Mouse (Mus musculus): Measurements from ENCODE around the gene Aicda.
"Not testable (repeated sequence)": the region's sequence is repeated elsewhere in the genome, so short reads cannot be mapped to it uniquely, and the experiment has no call there.

Aicda gene

DNA sequence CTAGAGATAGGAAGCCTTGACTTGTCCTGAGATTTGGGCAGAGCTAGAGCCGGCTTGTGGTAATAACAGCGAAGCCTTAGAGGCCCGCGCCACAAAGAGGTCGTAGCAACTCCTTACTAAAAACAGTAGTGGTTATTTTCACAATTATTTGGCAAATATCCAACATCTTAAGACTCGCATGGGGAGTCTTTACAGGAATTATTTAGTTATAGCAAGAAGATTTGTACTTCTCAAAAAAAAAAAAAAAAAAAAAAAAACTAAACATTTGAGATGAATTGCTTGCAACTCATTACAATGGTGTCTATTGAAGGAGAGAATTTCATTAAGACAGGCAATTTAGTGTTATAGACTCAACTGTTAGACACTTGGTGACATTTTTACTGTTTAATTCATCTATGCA, 501 bp downstream of the Aicda start:
- DNase-seq (ENCODE audit: low read depth, low spot score): no peak

DNA sequence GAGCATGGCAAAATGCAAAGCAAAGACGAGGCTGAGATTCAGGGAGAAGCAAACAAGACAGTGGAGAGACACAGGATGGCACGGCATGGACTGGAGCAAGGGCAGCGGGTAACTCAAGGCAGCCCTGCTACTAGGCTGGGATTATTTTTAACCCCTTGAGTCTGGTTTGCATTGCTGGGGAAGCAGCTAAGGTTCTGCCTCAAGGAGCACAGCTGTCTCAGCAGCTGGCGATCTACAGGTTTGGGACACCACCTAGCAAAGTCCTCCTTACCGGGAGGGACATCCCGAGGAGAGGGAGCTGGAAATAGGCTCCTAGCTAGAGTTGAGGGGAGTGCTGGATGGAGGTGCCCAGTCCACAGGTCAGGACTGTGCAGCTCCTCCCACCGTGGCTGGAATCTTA, 1.7 kb downstream of the Aicda start:
- no peak for DNase-seq (ENCODE audit: low read depth, low spot score)

DNA sequence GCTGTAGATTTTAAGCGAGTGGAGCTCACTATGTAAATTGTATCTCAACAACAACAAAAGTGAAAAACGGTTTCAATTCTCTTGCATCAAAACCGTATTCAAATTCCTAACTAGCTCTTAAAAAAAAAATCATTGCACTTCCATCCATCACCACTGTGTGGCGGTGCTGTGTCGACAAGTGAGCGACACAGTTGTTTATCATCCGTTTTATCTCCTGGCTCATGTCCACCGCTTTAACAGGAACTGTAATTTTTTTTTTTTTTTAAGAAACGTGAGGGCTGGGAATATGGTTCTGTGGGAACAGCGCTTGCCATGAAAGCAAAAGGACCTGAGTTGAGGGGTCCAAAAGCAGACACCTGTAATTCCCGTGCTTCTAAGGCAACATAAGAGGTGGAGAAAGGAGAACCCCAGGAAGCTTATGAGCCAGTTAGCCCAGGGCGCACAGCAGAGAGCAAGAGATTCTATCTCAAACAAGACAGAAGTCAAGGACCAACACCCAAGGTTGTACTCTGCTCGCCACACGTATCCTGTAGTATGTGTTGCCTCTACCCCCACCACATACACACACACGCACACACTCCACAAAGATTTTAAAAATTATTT, 3.5 kb downstream of the Aicda start:
- DNase-seq (ENCODE audit: low read depth, low spot score): peak; percentile 47

DNA sequence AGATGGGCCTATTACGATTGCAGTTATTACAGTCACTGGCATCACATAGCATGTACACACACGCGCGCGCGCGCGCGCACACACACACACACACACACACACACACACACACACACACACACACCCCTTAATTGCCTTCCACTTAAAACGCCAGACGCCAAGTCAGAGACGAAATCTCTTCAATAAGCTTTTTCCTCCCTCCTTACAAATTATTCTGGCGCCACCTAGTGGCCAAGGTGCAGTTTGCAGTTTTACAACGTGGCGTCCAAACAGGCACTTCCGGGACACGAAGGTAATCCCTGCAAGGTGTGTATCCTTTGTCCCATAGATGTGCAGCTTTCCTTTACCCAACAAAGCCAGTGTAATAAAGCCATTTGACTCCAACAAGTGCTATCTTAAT, 6.8 kb downstream of the Aicda start:
- peak; percentile 82 for DNase-seq (ENCODE audit: low read depth, low spot score)

DNA sequence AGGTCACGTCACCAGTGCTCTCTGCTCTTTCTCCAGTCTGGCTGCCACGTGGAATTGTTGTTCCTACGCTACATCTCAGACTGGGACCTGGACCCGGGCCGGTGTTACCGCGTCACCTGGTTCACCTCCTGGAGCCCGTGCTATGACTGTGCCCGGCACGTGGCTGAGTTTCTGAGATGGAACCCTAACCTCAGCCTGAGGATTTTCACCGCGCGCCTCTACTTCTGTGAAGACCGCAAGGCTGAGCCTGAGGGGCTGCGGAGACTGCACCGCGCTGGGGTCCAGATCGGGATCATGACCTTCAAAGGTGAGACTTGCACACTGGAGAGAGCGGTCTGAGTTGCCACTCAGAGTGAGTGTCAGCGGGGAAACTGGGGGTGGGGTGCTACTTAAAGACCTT, 7.4 kb downstream of the Aicda start:
- DNase-seq (ENCODE audit: low read depth, low spot score): peak; percentile 20

DNA sequence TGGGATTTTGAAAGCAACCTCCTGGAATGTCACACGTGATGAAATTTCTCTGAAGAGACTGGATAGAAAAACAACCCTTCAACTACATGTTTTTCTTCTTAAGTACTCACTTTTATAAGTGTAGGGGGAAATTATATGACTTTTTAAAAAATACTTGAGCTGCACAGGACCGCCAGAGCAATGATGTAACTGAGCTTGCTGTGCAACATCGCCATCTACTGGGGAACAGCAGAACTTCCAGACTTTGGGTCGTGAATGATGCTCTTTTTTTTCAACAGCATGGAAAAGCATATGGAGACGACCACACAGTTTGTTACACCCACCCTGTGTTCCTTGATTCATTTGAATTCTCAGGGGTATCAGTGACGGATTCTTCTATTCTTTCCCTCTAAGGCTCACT, 8.9 kb downstream of the Aicda start:
- DNase-seq (ENCODE audit: low read depth, low spot score): peak; percentile 46

DNA sequence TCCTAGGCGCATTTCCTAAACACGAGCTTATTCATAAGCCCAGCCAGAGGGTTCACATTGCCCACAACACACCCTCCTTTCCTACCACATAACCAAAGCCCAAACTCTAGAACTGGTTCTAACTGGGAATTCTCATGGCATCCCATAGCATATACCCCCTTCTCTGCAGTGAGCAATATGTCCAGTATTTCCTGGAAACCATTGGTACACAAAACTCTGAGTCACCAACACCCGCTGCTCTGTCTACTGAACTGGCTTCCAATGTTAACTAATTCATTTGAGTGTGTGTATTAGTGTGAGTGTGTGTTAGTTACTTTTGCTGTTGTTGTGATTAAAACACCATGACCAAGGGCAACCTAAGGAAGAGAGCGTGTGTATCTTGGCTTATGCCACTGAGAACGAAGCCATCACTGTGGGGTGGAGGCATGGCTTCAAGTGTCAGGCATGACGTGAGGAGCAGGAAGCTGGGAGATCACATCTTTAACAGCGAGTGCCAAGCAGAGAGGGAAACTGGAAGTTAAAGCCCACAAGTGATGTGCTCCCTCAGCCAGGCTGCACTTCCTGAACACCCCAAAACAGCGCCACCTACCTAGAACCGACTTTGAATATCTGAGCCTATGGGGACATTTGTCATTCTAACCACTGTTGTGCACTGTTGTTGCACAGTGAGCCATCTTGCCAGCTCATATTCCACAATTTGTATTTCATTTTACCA, 11.6 kb downstream of the Aicda start:
- DNase-seq (ENCODE audit: low read depth, low spot score): no peak

DNA sequence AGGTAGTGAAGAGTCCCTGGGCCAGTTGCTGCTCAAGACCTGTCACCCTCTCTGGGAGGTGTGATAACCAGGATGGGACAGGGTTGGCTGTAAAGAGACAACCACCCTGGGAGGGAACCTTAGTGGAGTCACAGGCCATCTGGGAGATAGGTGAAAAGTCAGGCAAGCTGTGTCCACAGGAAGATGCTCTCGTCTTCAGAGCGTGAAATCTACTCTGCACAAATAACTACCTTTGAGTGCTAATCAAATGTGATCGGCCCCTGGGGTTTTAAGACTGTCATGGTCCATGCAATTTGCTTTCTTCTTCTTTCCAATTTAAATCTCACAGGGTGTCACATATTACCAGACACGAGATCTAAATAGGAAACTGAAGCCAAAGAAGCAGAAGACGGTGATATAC, 15.5 kb downstream of the Aicda start:
- no peak for DNase-seq (ENCODE audit: low read depth, low spot score)

DNA sequence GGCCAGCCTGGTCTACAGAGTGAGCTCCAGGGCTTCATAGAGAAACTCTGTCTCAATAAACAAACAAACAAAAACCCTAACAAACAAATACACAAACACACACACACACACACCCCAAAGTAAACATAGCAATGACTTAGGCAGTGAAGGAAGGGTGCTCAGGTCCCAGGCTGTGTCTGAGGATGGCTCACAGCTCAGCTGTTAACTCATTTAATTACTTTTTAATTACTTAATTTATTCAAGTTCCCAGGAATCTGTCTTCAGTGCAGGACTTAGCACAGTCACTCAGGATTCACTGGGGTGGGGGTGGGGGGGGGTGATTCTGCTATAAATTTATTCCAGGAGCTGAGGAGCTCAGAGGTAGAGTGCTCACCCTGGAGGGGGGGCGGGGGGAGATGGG, 16.2 kb downstream of the Aicda start:
- no peak for DNase-seq (ENCODE audit: low read depth, low spot score)

DNA sequence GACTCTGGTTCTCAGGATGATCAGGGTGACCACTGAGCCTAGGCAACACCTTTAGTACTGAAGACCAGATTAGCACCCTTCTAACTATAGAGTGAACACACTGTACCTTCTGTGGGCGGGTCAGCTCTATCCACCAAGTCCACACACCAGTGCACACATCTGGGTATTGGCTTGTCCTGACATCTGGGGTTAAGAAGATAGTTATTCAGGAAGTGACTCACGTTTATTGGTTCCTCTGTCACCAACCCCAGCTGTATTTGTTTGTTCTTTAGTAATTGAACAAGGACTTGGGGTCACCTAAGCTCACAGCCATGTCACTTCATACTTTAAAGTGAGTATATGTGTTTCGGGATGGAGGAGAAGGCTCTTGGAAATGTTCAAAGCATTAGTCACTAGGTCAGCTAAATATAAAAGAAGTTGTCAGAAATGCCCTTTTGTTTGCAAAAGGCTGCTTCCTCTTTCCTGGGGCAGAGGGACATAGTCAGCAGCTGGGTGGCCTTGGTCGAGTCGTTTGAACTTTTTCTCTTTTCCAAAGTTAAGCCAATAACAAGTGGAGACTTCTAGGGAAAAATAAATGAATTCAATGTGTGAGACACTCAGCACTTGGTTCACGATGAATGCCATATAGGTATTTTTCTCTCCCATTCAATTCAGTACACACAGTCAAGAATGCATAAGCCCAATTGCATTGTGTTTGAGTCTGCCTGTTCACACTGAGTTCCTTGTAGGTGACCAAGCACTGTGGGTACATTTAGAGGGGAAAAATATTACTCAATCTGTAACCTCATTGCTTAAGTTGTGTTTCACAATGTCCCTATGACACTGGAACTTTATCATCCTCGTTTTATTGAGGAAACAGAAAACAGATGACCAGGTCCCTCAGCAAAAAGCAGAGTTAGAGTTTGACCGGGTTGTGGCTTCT, 17.4 kb downstream of the Aicda start:
- no peak for DNase-seq (ENCODE audit: low read depth, low spot score)

DNA sequence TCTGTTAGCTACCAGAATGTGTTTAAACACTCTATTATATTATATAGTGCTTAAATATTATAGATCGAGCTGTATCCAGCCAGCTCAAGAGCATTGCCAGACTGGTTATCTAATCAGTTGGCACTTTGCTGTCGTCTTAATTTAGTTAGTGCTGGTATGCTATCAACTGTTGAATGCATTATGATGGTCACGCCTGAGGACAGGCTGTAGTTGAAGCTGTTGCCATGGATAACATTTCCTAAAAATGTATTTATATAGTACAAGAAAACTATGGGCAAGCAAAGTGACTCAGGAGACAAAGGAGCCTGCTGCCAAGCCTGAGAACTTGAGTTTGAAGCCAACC, 18.0 kb downstream of the Aicda start:
- no peak for DNase-seq (ENCODE audit: low read depth, low spot score)

DNA sequence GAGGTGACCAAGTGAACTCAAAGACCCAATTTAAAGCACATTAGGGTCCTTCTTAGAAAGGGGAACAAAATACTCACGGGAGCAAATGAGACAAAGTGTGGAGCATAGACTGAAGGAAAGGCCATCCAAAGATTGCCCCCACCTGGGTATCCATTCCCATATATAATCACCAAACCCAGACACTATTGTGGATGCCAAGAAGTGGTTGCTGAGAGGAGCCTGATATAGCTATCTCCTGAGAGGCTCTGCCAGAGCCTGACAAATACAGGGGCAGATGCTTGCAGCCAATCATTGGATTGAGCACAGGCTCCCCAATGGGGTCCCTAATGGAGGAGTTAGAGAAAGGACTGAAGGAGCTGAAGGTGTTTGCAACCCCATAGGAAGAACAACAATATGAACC, 21.4 kb downstream of the Aicda start:
- DNase-seq (ENCODE audit: low read depth, low spot score): not testable (repeated sequence)

DNA sequence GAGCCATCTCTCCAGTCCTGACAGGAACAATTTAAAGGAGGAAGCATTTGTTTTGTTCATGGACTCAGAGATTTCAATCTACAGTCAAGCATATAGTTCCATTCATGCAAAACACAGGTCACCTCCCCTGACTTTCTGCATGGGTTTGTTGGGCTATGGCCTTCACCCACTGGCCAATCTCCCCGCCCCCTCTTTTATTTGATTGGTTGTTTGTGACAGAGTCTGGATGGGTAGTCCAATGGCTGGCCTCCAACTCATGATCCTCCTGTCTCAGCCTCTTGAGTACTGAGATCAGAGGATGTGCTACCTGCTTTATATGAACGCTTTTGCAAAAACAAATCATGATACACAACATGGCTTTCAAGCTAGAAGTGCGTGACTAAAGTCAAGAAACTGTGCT, 23.4 kb downstream of the Aicda start:
- no peak for DNase-seq (ENCODE audit: low read depth, low spot score)

DNA sequence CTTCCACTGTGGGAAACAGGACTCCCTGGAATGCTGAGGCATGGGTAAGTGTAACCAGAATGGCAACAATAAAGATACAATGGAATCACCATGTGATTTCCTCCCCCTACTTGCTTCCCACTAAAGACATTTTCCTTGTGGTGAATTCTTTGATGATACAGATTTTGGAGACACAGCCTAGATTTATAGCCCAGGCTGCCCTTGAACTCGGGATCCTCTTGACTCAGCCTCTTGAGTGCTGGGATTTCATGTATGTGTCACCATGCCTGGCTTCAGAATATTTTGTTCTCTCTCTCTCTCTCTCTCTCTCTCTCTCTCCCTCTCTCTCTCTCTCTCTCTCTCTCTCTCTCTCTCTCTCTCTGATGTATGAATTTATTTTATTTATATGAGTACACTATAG, 25.5 kb downstream of the Aicda start:
- DNase-seq (ENCODE audit: low read depth, low spot score): no peak

DNA sequence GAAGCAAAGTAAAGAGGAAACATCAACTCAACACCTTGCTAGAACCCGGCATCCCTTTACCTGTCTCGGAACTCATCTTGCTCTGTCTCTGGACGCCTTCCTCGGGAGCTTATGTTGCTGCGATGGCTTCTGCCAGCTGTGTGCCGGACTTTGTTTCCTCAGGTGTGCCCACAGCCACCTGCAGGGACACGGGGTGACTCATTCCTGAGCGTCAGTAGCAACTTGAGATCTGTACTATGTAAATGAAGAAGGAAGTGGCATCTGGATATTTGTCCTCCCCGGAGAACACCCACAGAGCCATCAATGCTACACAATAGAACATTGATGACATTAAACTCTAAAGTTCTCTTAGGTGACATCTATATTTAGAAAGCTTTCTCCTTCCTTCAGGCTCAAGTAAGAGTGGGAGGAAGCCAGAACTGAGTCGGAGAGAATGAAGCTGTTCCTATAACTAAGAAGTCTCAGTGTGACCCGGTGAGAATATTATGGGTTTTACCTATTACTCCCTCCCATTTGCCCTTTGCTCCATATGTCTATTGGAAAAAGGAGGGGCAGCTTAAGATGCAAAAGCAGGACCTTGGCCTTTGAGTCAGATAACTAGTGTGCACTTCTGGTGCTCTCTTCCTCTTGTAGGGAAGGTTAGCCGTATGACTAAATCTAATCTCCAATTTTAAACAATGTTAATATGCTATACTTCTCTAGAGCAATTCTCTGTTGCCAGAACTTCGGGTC, 37.6 kb downstream of the Aicda start:
- DNase-seq (ENCODE audit: low read depth, low spot score): no peak

DNA sequence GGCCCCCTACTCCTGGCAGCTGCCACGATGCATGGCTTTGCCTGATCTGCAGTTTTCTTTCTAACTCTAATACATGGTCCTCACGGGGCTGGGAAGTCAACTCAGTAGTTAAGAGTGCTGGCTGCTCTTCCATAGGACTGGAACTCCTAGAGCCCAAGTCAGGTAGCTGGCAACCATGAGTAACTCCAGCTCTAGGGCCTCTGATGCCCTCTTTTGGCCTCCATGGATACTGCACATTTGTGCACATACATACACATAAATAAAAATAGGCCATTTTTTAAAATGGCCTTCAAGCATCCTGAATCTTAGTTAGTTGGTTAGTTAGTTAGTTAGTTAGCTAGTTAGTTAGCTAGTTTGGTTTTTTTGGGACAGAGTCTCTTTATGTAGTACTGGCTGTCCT, 39.3 kb downstream of the Aicda start:
- DNase-seq (ENCODE audit: low read depth, low spot score): no peak

DNA sequence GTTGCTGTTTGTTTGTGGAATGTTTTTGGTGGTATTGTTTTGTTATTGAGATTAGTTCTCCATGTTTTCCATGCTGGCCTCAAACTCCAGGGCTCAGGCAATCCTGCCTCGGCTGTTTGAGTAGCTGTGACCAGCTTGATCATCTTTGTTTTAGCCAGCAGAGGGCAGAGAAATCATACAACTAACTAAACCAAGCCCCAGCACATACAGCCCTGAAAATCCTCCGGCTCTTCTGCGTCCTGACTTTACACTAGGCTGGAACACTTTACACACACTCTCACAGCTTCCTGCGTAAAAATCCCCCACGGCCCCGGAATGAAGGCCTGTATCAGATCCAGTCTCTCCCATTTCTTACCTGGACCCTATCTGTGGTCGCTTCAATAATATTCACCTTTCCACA, 42.0 kb downstream of the Aicda start:
- no peak for DNase-seq (ENCODE audit: low read depth, low spot score)

DNA sequence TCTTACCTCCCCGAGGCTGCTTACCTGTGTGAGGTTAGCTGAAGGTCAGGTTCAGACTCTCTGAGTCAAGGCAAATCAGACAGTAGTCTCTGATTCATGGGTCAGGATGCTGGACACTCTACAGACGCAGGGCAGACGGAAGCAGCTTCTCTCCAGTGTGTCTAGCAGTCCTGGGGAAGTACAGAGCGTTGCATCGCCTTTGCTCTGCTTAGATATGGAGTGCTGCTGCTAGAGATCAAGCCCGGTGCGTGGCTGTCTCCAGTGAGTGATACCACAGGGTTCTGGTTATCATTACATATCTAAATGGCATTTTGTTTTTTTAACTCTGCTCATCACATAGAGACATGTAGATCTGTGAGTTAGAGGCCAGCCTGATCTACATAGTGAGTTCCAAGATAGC, 43.0 kb downstream of the Aicda start:
- DNase-seq (ENCODE audit: low read depth, low spot score): no peak

DNA sequence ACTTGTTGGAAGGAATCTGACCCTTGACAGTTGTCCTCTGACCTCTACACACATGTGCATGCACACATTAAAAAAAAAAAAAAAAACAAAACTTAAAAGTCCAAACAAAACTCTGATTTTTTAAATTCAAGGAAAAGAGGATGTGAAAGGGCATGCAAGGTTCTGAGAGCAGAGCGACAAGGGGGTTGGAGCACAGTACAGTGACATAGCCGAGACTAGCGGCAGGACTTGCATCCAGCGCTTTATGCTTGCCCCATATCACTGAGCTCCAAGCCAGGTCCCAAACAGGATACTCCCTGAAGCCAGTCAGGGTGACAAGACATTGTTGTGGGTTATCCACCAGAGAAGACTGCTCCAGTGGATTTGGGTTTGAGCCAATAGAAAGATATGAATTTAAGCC, 44.4 kb downstream of the Aicda start:
- DNase-seq (ENCODE audit: low read depth, low spot score): no peak

DNA sequence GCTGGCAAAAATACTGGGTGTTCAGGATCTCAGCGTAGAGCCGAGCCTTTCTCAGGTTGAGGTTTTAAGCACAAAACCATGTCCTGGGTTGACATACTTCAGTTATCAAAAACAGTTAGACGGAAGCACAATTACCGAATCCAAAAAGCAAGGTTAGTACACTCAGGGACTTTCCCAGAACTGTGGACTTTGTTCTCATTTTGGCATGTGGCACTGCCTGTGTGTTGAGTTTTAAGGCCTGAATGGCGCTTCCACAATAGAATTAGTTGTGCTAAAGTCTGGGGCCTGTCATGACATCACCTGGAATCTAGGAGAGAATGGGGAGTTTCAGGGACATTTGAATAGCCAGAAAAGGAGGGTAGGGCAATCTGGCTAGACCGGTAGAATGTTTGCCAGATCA, 44.8 kb downstream of the Aicda start:
- DNase-seq (ENCODE audit: low read depth, low spot score): no peak

DNA sequence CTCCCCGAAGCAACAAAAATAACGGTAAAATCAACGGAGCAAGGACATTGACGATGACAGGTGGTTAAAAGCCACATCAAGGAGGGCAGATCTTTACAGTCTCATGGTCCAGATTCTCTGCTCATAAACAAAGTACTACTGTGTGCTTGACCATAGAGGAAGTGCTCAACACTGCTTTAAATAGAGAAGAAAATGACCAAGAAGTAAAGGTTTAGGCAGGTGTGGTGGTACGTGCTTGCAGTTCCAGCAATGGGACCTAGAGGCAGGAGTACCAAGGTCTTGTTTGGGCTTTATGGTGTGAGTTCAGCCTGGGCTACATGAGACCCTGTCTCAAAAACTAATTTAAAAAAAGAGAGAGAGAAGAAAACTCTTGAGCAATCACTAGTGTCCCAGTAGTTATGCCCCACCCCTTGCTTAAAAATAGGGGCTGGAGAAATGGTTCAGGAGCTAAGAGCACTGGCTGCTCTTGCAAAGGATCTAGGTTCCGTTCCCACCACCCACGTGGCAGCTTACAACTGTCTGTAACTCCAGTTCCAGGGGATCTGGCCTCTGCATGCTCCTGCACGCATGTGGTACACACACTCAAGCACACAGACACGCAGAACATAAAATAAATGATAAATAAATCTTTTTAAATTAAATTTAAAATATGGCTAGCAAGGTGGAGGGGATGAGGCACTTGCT, 45.6 kb downstream of the Aicda start:
- DNase-seq (ENCODE audit: low read depth, low spot score): no peak
